Mouse (Mus musculus) lung, adult 2 months (tissue): ENCODE measurements at regions not wholly inside any gene's neighbourhood (a gene's known extent, or its start where the extent isn't known, plus 50 kb on each side); places are given as distances from the start of the nearest gene placed in this dataset.

Experiments used
- CTCF ChIP-seq: fragments of 200-500 bp; IDR thresholded peaks from 2 replicates; pipeline ENCODE4 v1.5.1; 2011; ENCODE audit warnings: mild to moderate bottlenecking, low read length, control low read depth; ENCODE audit not compliant: insufficient read depth
- POLR2A ChIP-seq: fragments of 200-500 bp; IDR thresholded peaks from 2 replicates; pipeline ENCODE4 v1.6.1; 2011; ENCODE audit warnings: low read depth, mild to moderate bottlenecking, control low read depth, low read length, borderline replicate concordance; ENCODE audit errors: extremely low read depth

DNA sequence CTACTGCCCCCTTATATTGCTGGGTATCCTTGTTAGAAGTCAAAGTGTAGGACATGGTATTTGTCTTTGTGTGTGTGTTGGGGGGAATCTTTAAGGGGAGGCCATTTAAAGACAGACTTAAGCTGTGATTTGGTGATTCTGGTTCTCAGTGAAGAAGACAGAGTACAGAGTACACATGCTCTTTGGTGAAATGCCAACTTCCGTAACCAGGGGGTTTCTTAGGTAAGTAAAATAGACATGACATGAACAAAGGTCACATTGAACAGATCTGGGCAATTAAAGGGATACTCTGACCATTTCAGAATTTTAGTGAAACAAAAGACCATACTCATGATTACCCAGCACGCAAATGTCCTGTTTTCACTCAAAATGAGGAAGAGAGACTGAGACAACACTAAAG, 67.3 kb upstream of the Adcy2 start:
- no peak for TF ChIP-seq CTCF
- no peak for TF ChIP-seq POLR2A
